Mouse (Mus musculus) lung, postnatal 4 days (tissue): ENCODE data around the gene Lrch1.

ENCODE experiments used
- DNase-seq, 2 experiments: peaks; one replicate each; pipeline ENCODE4 v3.0.0; 2021

Lrch1 gene

GRCm38 (mm10) chr14:74886453-74886852 is 61.2 kb downstream of the Lrch1 start:
- no peak for DNase-seq

GRCm38 (mm10) chr14:74884920-74885319 is 62.8 kb downstream of the Lrch1 start:
- no peak for DNase-seq

- DNase-seq, result peak; percentile 50 to 76
Observed at GRCm38 (mm10) chr14:74884024-74884680, 63.5 kb downstream of the Lrch1 start.

- no peak for DNase-seq
Observed at GRCm38 (mm10) chr14:74883204-74883603, 64.5 kb downstream of the Lrch1 start.

- DNase-seq, result no peak
Observed at GRCm38 (mm10) chr14:74882754-74883153, 64.9 kb downstream of the Lrch1 start.

- DNase-seq, result no peak
Observed at GRCm38 (mm10) chr14:74880868-74881267, 66.8 kb downstream of the Lrch1 start.

- no peak for DNase-seq
Observed at GRCm38 (mm10) chr14:74879480-74879879, 68.2 kb downstream of the Lrch1 start.

GRCm38 (mm10) chr14:74877287-74877686 is 70.4 kb downstream of the Lrch1 start:
- peak; percentile 27 to 77 for DNase-seq

- DNase-seq, result peak; percentile 64 to 79
Observed at GRCm38 (mm10) chr14:74871220-74871619, 76.5 kb downstream of the Lrch1 start.

GRCm38 (mm10) chr14:74868902-74869230 is 78.8 kb downstream of the Lrch1 start:
- DNase-seq, result no peak

- DNase-seq, result no peak
Observed at GRCm38 (mm10) chr14:74868188-74868901, 79.3 kb downstream of the Lrch1 start.

- DNase-seq, result no peak
Observed at GRCm38 (mm10) chr14:74867076-74868042, 80.3 kb downstream of the Lrch1 start.

- DNase-seq, result no peak
Observed at GRCm38 (mm10) chr14:74865738-74866137, 81.9 kb downstream of the Lrch1 start.

- no peak for DNase-seq
Observed at GRCm38 (mm10) chr14:74864805-74865483, 82.7 kb downstream of the Lrch1 start.

GRCm38 (mm10) chr14:74861456-74861855 is 86.2 kb downstream of the Lrch1 start:
- no peak for DNase-seq

GRCm38 (mm10) chr14:74859154-74859553 is 88.5 kb downstream of the Lrch1 start:
- no peak for DNase-seq

GRCm38 (mm10) chr14:74855429-74855828 is 92.2 kb downstream of the Lrch1 start:
- no peak for DNase-seq

- DNase-seq, result no peak
Observed at GRCm38 (mm10) chr14:74853759-74854100, 93.9 kb downstream of the Lrch1 start.

- peak; percentile 32 to 53 for DNase-seq
Observed at GRCm38 (mm10) chr14:74852965-74853758, 94.5 kb downstream of the Lrch1 start.

GRCm38 (mm10) chr14:74851866-74852265 is 95.8 kb downstream of the Lrch1 start:
- DNase-seq, result no peak

- DNase-seq, result peak in 1 of 2 experiments; percentile 39
Observed at GRCm38 (mm10) chr14:74849020-74849419, 98.7 kb downstream of the Lrch1 start.

- DNase-seq, result no peak
Observed at GRCm38 (mm10) chr14:74848224-74848623, 99.5 kb downstream of the Lrch1 start.
